Mouse (Mus musculus) liver, embryonic 16.5 days (tissue): ENCODE data around the gene Mbtps2. TPM values are rescaled to one million over a fixed set of nuclear protein-coding genes. Genes with fewer than 3 reads are reported as not detected.
A peak's percentile ranks its signal among the peaks of the same experiment; 100 is the strongest.

Experiments used
- ATAC-seq: fragments of 200-750 bp; cut with Nextera tagmentation; 2 replicates; pipeline ENCODE4 v1.8.0; 2017; ENCODE audit warnings: low read depth, mild to moderate bottlenecking, moderate number of reproducible peaks, moderate library complexity
- H3K27ac ChIP-seq: fragments of 300-500 bp; sonication (generic); 2 replicates; pipeline ENCODE4 v1.5.1; 2014; ENCODE audit warnings: mild to moderate bottlenecking, low read length
- H3K27me3 ChIP-seq: fragments of 300-500 bp; sonication (generic); 2 replicates; pipeline ENCODE4 v1.6.1; 2014; ENCODE audit warnings: low read depth, low read length, mixed read lengths; ENCODE audit not compliant: control insufficient read depth, insufficient read depth
- H3K36me3 ChIP-seq: fragments of 300-500 bp; sonication (generic); 2 replicates; pipeline ENCODE4 v1.6.1; 2014; ENCODE audit warnings: mild to moderate bottlenecking; ENCODE audit not compliant: control insufficient read depth, insufficient read depth
- H3K4me1 ChIP-seq: fragments of 300-500 bp; sonication (generic); 2 replicates; pipeline ENCODE4 v1.6.1; 2014; ENCODE audit warnings: low read depth, low read length, mixed read lengths; ENCODE audit not compliant: control insufficient read depth
- H3K4me2 ChIP-seq: fragments of 300-500 bp; sonication (generic); 2 replicates; pipeline ENCODE4 v1.6.1; 2014; ENCODE audit warnings: low read depth, low read length, mixed read lengths
- H3K4me3 ChIP-seq: fragments of 300-500 bp; sonication (generic); 2 replicates; pipeline ENCODE4 v1.5.1; 2014; ENCODE audit warnings: low read depth, mild to moderate bottlenecking, low read length
- H3K9ac ChIP-seq: fragments of 300-500 bp; sonication (generic); 2 replicates; pipeline ENCODE4 v1.6.1; 2014; ENCODE audit warnings: low read depth, low read length
- H3K9me3 ChIP-seq: fragments of 300-500 bp; sonication (generic); replicated peaks from 2 replicates; pipeline ENCODE4 v1.6.1; 2016; ENCODE audit warnings: low read length; ENCODE audit not compliant: control insufficient read depth
- WGBS: fragments of 180-500 bp; shearing (Covaris S2); extraction: QIAGEN DNeasy Blood & Tissue Kit; methylation state at CpG from one replicate; pipeline ENCODE4 v1.1.7; 2014; ENCODE audit not compliant: insufficient replicate concordance; 5-methylcytosine and 5-hydroxymethylcytosine counted together
- polyA plus RNA-seq: library from polyadenylated mRNA; unstranded; fragments of >200 nt; fragmentation: Nextera tagmentation; extraction: Ambion mirVana; gene quantifications from 2 replicates; pipeline ENCODE4 v1.2.1, GENCODE M21; 2015

The Mbtps2 gene
- polyA plus RNA-seq, 1 experiment from 2014 or later: 4.3 TPM

- no peak for ATAC-seq
- no peak overlapping the region for H3K4me3 ChIP-seq
- no peak overlapping the region for H3K4me2 ChIP-seq
- H3K4me1 ChIP-seq: no peaks in the 10 kb centered on the region; the same call in 1 of the 2 replicates
- no peaks in the 10 kb centered on the region for H3K36me3 ChIP-seq
- 12% methylated on average over 3 of the region's 3 CpGs for WGBS
- no peaks in the 10 kb centered on the region for H3K9me3 ChIP-seq
- H3K27me3 ChIP-seq: no peaks in the 10 kb centered on the region
- H3K9ac ChIP-seq: no peak overlapping the region
- no peak overlapping the region for H3K27ac ChIP-seq
Observed at GRCm38 (mm10) chrX:157601450-157601849, 2.9 kb upstream of the Mbtps2 start.

- Histone ChIP-seq H3K4me2 (peak overlapping the region; percentile 58), H3K27me3 (no peaks in the 10 kb centered on the region), H3K9ac (peak overlapping the region; percentile 64; the same call in 1 of the 2 replicates), H3K4me1 (no peaks in the 10 kb centered on the region; the same call in 1 of the 2 replicates), H3K27ac (peak overlapping the region; percentile 73; the same call in 1 of the 2 replicates), H3K36me3 (no peaks in the 10 kb centered on the region), H3K4me3 (peak overlapping the region; percentile 68), H3K9me3 (no peaks in the 10 kb centered on the region)
- WGBS: 16% methylated on average over 17 of the region's 17 CpGs
- ATAC-seq: peak; percentile 9; the same call in 1 of the 2 replicates
Observed at GRCm38 (mm10) chrX:157597585-157598185, 830 bp downstream of the Mbtps2 start.

GRCm38 (mm10) chrX:157596802-157597201, 1.7 kb downstream of the Mbtps2 start:
- peak overlapping the region; percentile 58; the same call in 1 of the 2 replicates for H3K4me2 ChIP-seq
- no peaks in the 10 kb centered on the region for H3K9me3 ChIP-seq
- no peak for ATAC-seq
- 38% methylated on average over 5 of the region's 5 CpGs for WGBS
- no peaks in the 10 kb centered on the region; the same call in 1 of the 2 replicates for H3K4me1 ChIP-seq
- no peaks in the 10 kb centered on the region for H3K36me3 ChIP-seq
- H3K27ac ChIP-seq: no peak overlapping the region
- no peak overlapping the region for H3K4me3 ChIP-seq
- no peaks in the 10 kb centered on the region for H3K27me3 ChIP-seq
- H3K9ac ChIP-seq: no peak overlapping the region

GRCm38 (mm10) chrX:157595927-157596326, 2.6 kb downstream of the Mbtps2 start:
- 31% methylated on average over 6 of the region's 6 CpGs for WGBS
- H3K4me3 ChIP-seq: no peak overlapping the region
- no peak overlapping the region for H3K4me2 ChIP-seq

GRCm38 (mm10) chrX:157594606-157595005, 3.9 kb downstream of the Mbtps2 start:
- ATAC-seq: no peak
- Histone ChIP-seq H3K27me3 (no peaks in the 10 kb centered on the region), H3K4me1 (no peaks in the 10 kb centered on the region; the same call in 1 of the 2 replicates), H3K9ac (no peak overlapping the region), H3K27ac (no peak overlapping the region), H3K4me3 (no peak overlapping the region), H3K4me2 (no peak overlapping the region), H3K9me3 (no peaks in the 10 kb centered on the region), H3K36me3 (no peaks in the 10 kb centered on the region)
- WGBS: 52% methylated on average over 2 of the region's 2 CpGs

More at GRCm38 (mm10) chrX:157595927-157596326, 2.6 kb downstream of the Mbtps2 start:
- no peak overlapping the region for H3K27ac ChIP-seq
- H3K9ac ChIP-seq: no peak overlapping the region
- H3K4me1 ChIP-seq: no peaks in the 10 kb centered on the region; the same call in 1 of the 2 replicates
- no peaks in the 10 kb centered on the region for H3K9me3 ChIP-seq
- no peaks in the 10 kb centered on the region for H3K27me3 ChIP-seq
- no peaks in the 10 kb centered on the region for H3K36me3 ChIP-seq
- ATAC-seq: no peak

GRCm38 (mm10) chrX:157587001-157587400, 11.5 kb downstream of the Mbtps2 start:
- H3K9me3 ChIP-seq: no peaks in the 10 kb centered on the region
- H3K36me3 ChIP-seq: no peaks in the 10 kb centered on the region
- no peak overlapping the region for H3K9ac ChIP-seq
- no peak overlapping the region for H3K27ac ChIP-seq
- H3K27me3 ChIP-seq: no peaks in the 10 kb centered on the region
- no peak overlapping the region for H3K4me2 ChIP-seq
- no peaks in the 10 kb centered on the region for H3K4me1 ChIP-seq
- WGBS: 66% methylated on average over 5 of the region's 5 CpGs
- no peak overlapping the region for H3K4me3 ChIP-seq
- ATAC-seq: no peak

- Histone ChIP-seq H3K27me3 (no peaks in the 10 kb centered on the region), H3K9ac (no peak overlapping the region), H3K36me3 (no peaks in the 10 kb centered on the region), H3K27ac (no peak overlapping the region), H3K4me3 (no peak overlapping the region), H3K9me3 (no peaks in the 10 kb centered on the region), H3K4me1 (no peaks in the 10 kb centered on the region), H3K4me2 (no peak overlapping the region)
- no peak for ATAC-seq
Observed at GRCm38 (mm10) chrX:157586397-157586796, 12.1 kb downstream of the Mbtps2 start.

GRCm38 (mm10) chrX:157579108-157579614, 19.4 kb downstream of the Mbtps2 start:
- Histone ChIP-seq H3K4me1 (no peaks in the 10 kb centered on the region), H3K4me2 (no peak overlapping the region), H3K9ac (no peak overlapping the region), H3K27me3 (no peaks in the 10 kb centered on the region), H3K36me3 (no peaks in the 10 kb centered on the region), H3K4me3 (no peak overlapping the region), H3K9me3 (no peaks in the 10 kb centered on the region), H3K27ac (no peak overlapping the region)
- 73% methylated on average over 6 of the region's 6 CpGs for WGBS
- ATAC-seq: no peak

- Histone ChIP-seq H3K4me1 (no peaks in the 10 kb centered on the region), H3K4me2 (no peak overlapping the region), H3K27me3 (no peaks in the 10 kb centered on the region), H3K4me3 (no peak overlapping the region), H3K27ac (no peak overlapping the region), H3K9me3 (no peaks in the 10 kb centered on the region), H3K9ac (no peak overlapping the region), H3K36me3 (no peaks in the 10 kb centered on the region)
- no peak for ATAC-seq
- 64% methylated on average over 2 of the region's 2 CpGs for WGBS
Observed at GRCm38 (mm10) chrX:157574683-157575082, 23.8 kb downstream of the Mbtps2 start.
